Mouse (Mus musculus): ENCODE data around the gene Abhd14b.

GRCm38 (mm10) chr9:106465571-106466200 lies 18.4 kb downstream of the Abhd14b start, which contains the start of gene Gpr62:
- TF ChIP-seq POLR2A (IDR thresholded peaks at IDR 0.05; ENCODE audit: borderline replicate concordance, extremely low read depth, insufficient read depth, insufficient read length, poor library complexity, severe bottlenecking): no peak
- TF ChIP-seq CTCF (IDR thresholded peaks at IDR 0.05; ENCODE audit: borderline replicate concordance, extremely low read depth, insufficient read depth, insufficient read length): no peak

Data from brain, embryonic 14.5 days (tissue).